Mouse (Mus musculus): Measurements from ENCODE around the gene Dmrtc1b. TPM values are rescaled to one million over a fixed set of nuclear protein-coding genes. Genes with fewer than 3 reads are reported as not detected.
"Not testable (repeated sequence)": the region's sequence is repeated elsewhere in the genome, so short reads cannot be mapped to it uniquely, and the experiment has no call there.

Dmrtc1b gene
- not detected in 2 replicates for polyA plus RNA-seq (2015; fragmentation: Nextera tagmentation; extraction: Ambion mirVana)

DNA sequence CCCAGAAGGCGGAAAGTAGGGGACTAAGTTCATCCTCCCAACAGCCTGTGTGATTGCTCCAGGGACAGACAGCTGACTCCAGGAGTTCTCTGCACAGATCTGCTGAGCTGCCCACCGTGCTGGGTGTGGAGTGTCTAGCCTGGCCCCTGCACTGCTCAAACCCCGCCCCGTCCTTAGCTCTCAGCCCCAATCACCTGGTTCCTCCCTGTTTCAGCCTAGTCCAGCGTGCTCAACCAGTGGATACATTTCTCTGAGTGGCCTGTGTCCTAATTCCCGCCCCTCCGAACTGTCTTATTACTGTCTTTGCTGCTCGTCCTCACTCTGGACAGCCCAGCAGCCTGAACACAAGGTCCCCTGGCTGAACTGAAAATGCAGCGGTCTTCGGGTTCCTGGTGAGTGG is at the start of gene Dmrtc1b, which contains the start of gene Gm9112:
Dmrtc1b (plus strand) TSS at position 331 of the 400 bp plus-strand sequence.
Gm9112 (minus strand) TSS at position 101 of the 400 bp plus-strand sequence.
- not testable (repeated sequence) for H3K9ac ChIP-seq (ENCODE audit: low read depth, low read length); ATAC-seq; H3K4me1 ChIP-seq (replicated peaks; ENCODE audit: control insufficient read depth, insufficient read depth, low read length); H3K27ac ChIP-seq (ENCODE audit: low read depth, low read length); H3K4me3 ChIP-seq (ENCODE audit: low read depth, low read length); H3K27me3 ChIP-seq (replicated peaks; ENCODE audit: control insufficient read depth, insufficient read depth, low read length); H3K36me3 ChIP-seq (ENCODE audit: control insufficient read depth, insufficient read depth); H3K4me2 ChIP-seq (replicated peaks; ENCODE audit: low read depth); H3K9me3 ChIP-seq (ENCODE audit: control insufficient read depth)
- 85% methylated on average over 5 of the region's 10 CpGs for WGBS

DNA sequence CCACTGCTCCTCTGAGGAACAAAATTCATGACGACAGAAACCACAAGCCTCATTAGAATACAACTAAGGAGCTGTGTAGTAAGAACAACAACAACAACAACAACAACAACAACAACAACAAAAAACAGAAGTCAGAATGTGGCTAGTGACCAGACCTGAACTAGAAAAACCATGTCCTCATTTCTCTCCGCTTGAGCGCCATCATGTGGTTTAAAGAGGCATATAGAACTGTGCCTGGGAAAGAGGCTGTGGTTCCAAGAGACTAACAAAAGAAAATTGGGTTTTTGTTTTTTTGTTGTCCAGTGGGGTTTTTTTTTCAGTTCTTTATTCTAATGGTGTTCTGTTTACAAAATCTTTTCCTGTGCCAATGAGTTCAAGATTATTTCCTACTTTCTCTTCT is 47.0 kb upstream of the Dmrtc1b start:
- no peaks in the 10 kb centered on the region for H3K27me3 ChIP-seq (replicated peaks; ENCODE audit: control insufficient read depth, insufficient read depth, low read length)
- H3K4me2 ChIP-seq (replicated peaks; ENCODE audit: low read depth), result no peak overlapping the region
- ATAC-seq, result no peak
- H3K4me3 ChIP-seq (ENCODE audit: low read depth, low read length), result no peak overlapping the region
- H3K4me1 ChIP-seq (replicated peaks; ENCODE audit: control insufficient read depth, insufficient read depth, low read length), result no peaks in the 10 kb centered on the region
- H3K9ac ChIP-seq (ENCODE audit: low read depth, low read length), result no peak overlapping the region
- H3K27ac ChIP-seq (ENCODE audit: low read depth, low read length), result no peak overlapping the region
- H3K9me3 ChIP-seq (ENCODE audit: control insufficient read depth), result no peaks in the 10 kb centered on the region
- no peaks in the 10 kb centered on the region for H3K36me3 ChIP-seq (ENCODE audit: control insufficient read depth, insufficient read depth)
- TF ChIP-seq CTCF (IDR thresholded peaks at IDR 0.05; ENCODE audit: low read depth), result peak; percentile 58
- WGBS, result 28% methylated on average over 3 of the region's 3 CpGs

DNA sequence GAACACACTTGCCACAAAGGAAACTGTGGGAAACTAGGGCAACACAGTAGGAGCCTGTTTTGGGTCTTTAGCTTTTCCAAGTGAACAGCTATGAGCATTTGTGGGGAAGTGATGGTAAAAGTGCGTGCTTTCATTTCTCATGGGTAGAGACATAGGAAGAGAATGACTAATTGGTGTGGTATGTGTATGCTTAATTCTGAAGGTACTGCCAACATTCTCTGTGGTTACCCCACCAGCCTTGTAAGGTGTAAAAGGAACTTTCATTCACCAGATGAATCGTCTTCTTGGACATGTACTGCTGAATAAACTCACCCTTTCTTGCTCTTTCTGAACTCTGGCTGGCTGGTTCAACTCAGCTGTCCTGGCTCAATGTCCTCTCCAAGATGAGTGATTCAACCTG is 41.0 kb upstream of the Dmrtc1b start:
- Histone ChIP-seq H3K27ac (ENCODE audit: low read depth, low read length) (no peak overlapping the region), H3K27me3 (replicated peaks; ENCODE audit: control insufficient read depth, insufficient read depth, low read length) (no peaks in the 10 kb centered on the region), H3K9ac (ENCODE audit: low read depth, low read length) (no peak overlapping the region), H3K4me1 (replicated peaks; ENCODE audit: control insufficient read depth, insufficient read depth, low read length) (no peaks in the 10 kb centered on the region), H3K9me3 (ENCODE audit: control insufficient read depth) (no peaks in the 10 kb centered on the region), H3K4me3 (ENCODE audit: low read depth, low read length) (no peak overlapping the region), H3K36me3 (ENCODE audit: control insufficient read depth, insufficient read depth) (no peaks in the 10 kb centered on the region), H3K4me2 (replicated peaks; ENCODE audit: low read depth) (no peak overlapping the region)
- no peak for ATAC-seq
- WGBS, result 84% methylated on average over 2 of the region's 2 CpGs
- TF ChIP-seq CTCF (IDR thresholded peaks at IDR 0.05; ENCODE audit: low read depth), result no peak

DNA sequence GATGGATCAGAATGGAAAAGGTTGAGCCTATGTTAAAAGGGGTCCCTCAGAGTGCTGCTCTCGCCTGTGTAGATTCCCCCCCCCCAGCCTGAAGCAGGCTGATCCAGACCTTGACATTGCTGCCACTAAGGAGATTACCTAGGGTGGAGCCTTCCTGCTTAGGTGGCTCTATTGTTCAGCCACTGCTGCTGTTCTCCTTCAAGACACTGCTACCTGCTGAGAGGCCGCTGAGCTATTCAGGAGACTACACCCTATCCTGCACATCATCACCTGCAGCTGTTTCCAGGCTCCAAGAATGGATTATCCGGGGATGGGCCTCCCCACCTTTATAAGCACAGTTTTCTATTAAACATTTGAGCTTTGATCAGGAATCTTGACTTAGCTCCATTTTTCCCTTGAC is 23.0 kb upstream of the Dmrtc1b start:
- H3K9ac ChIP-seq (ENCODE audit: low read depth, low read length); H3K36me3 ChIP-seq (ENCODE audit: control insufficient read depth, insufficient read depth); H3K4me1 ChIP-seq (replicated peaks; ENCODE audit: control insufficient read depth, insufficient read depth, low read length); H3K4me2 ChIP-seq (replicated peaks; ENCODE audit: low read depth); H3K27ac ChIP-seq (ENCODE audit: low read depth, low read length); H3K27me3 ChIP-seq (replicated peaks; ENCODE audit: control insufficient read depth, insufficient read depth, low read length); H3K4me3 ChIP-seq (ENCODE audit: low read depth, low read length); ATAC-seq; H3K9me3 ChIP-seq (ENCODE audit: control insufficient read depth): not testable (repeated sequence)
- 55% methylated on average over 3 of the region's 3 CpGs for WGBS

DNA sequence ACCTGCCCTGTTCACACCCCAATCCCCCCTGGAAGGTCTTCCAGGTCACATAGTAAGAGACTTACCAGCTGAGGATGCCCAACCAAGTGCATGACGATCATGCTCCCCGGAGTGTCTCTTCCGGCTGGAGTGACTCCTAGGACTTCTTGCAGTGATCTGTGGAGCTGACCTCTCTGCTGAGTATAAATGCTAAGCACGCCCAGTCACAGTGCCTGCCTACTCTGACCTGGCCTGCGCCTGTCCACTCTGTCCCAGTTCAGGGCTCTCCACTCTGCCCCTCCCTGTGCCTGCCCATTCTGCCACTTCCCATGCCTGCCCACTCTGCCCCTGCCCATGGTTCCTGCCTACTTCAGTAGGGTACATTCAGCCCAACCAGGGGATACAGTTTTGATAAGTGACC is 20.8 kb upstream of the Dmrtc1b start, which contains the start of gene Gm3880:
Gm3880 (minus strand) TSS at position 101 of the 400 bp plus-strand sequence.
- not testable (repeated sequence) for H3K9me3 ChIP-seq (ENCODE audit: control insufficient read depth); ATAC-seq; H3K9ac ChIP-seq (ENCODE audit: low read depth, low read length); H3K36me3 ChIP-seq (ENCODE audit: control insufficient read depth, insufficient read depth); H3K4me2 ChIP-seq (replicated peaks; ENCODE audit: low read depth); H3K4me3 ChIP-seq (ENCODE audit: low read depth, low read length); H3K27me3 ChIP-seq (replicated peaks; ENCODE audit: control insufficient read depth, insufficient read depth, low read length); H3K27ac ChIP-seq (ENCODE audit: low read depth, low read length); H3K4me1 ChIP-seq (replicated peaks; ENCODE audit: control insufficient read depth, insufficient read depth, low read length)
- WGBS, result 98% methylated on average over 5 of the region's 5 CpGs

DNA sequence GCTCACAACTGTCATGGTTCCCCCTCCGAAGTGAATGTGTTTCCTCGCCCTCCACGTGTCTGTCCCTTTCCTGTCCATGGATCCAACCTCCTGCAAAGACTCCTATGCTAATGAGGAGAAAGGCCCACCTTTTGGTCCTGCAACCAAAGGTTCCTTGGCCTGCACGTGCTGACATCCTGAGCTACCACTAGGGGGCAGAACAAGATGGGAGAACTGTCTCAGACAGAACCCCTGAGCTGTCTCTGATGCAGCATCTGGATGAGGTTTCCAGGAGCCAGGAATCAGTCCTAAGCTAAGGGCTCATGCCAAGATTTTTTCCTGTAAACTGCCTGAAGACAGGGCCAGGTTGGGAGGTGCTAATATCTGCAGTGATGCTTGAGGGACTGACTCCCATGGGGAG is 18.4 kb upstream of the Dmrtc1b start:
- H3K4me3 ChIP-seq (ENCODE audit: low read depth, low read length); H3K4me1 ChIP-seq (replicated peaks; ENCODE audit: control insufficient read depth, insufficient read depth, low read length); ATAC-seq; H3K27ac ChIP-seq (ENCODE audit: low read depth, low read length); H3K4me2 ChIP-seq (replicated peaks; ENCODE audit: low read depth); H3K9ac ChIP-seq (ENCODE audit: low read depth, low read length); H3K27me3 ChIP-seq (replicated peaks; ENCODE audit: control insufficient read depth, insufficient read depth, low read length); H3K36me3 ChIP-seq (ENCODE audit: control insufficient read depth, insufficient read depth); H3K9me3 ChIP-seq (ENCODE audit: control insufficient read depth): not testable (repeated sequence)
- 24% methylated on average over 4 of the region's 4 CpGs for WGBS
- TF ChIP-seq CTCF (IDR thresholded peaks at IDR 0.05; ENCODE audit: low read depth), result peak; percentile 62

DNA sequence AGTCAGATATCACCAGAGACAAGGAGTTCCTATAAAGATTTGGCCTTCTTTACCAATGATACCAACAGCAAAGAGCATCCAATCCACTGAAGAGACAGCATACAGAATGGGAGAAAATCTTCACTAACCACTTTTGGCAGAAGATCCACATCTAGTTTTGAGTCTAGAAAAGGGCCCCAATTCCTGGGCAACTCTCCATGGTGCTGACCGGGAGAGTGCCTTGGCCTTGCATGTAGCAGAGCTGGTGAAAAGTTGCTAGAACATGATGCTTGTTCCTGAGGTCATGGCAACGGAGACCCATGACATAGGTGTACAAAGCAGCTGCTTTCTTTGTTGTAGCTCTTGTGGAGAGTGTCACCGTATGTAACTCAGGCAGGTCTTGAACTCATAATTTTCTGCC is 7.0 kb upstream of the Dmrtc1b start:
- not testable (repeated sequence) for H3K36me3 ChIP-seq (ENCODE audit: control insufficient read depth, insufficient read depth); H3K27me3 ChIP-seq (replicated peaks; ENCODE audit: control insufficient read depth, insufficient read depth, low read length); H3K9ac ChIP-seq (ENCODE audit: low read depth, low read length); H3K4me3 ChIP-seq (ENCODE audit: low read depth, low read length); H3K4me1 ChIP-seq (replicated peaks; ENCODE audit: control insufficient read depth, insufficient read depth, low read length); H3K4me2 ChIP-seq (replicated peaks; ENCODE audit: low read depth); H3K9me3 ChIP-seq (ENCODE audit: control insufficient read depth); ATAC-seq; H3K27ac ChIP-seq (ENCODE audit: low read depth, low read length)
- WGBS, result 68% methylated on average over 3 of the region's 3 CpGs

DNA sequence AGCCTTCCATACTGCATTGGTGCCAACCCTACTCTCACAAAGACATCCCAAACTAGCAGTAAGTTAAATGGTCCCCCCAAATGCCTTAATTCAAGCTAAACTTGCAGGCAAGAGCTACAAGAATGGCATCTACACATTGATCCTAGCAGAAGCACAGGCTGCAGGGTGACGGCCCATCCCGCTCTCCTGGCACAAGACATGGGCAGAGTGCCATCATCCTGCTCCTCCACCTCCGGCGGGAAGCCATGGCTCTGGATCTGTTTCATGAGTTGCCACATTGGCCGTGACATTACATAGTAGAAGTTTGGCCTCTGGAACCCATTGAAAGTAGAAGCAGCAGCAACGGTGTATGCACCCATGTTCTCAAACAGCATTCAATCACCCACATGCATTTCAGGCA is 16.6 kb downstream of the Dmrtc1b start:
- not testable (repeated sequence) for ATAC-seq
- 98% methylated on average over 6 of the region's 6 CpGs for WGBS

More for the DNA sequence above, 16.6 kb downstream of the Dmrtc1b start:
- H3K4me2 ChIP-seq (replicated peaks; ENCODE audit: low read depth); H3K36me3 ChIP-seq (ENCODE audit: control insufficient read depth, insufficient read depth); H3K4me3 ChIP-seq (ENCODE audit: low read depth, low read length); H3K27ac ChIP-seq (ENCODE audit: low read depth, low read length); H3K9me3 ChIP-seq (ENCODE audit: control insufficient read depth); H3K4me1 ChIP-seq (replicated peaks; ENCODE audit: control insufficient read depth, insufficient read depth, low read length); H3K9ac ChIP-seq (ENCODE audit: low read depth, low read length); H3K27me3 ChIP-seq (replicated peaks; ENCODE audit: control insufficient read depth, insufficient read depth, low read length): not testable (repeated sequence)
